Mouse (Mus musculus) adrenal gland, adult 18-20 months (tissue): ENCODE data around the gene Elob. TPM values are rescaled to one million over a fixed set of nuclear protein-coding genes. Genes with fewer than 3 reads are reported as not detected.

Experiments
- DNase-seq, 2 experiments: peaks; one replicate each; pipeline ENCODE4 v3.0.0; 2021 to 2022; ENCODE audit warnings: low spot score in 2 of 2
- microRNA-seq, 2 experiments: library from miRNA; unstranded; fragments of <30 nt; microRNA quantifications; one replicate each; pipeline ENCODE4 v1.2.0; 2021; ENCODE audit warnings: borderline number of aligned reads in 2 of 2
- total RNA-seq, 2 experiments: library from RNA; stranded (reverse); gene quantifications; 1 replicate in 1 of 2; 2 replicates in 1 of 2; pipeline ENCODE4 v1.2.3; 2021

Elob gene
- total RNA-seq, 2 experiments from 2014 or later: 352 to 413 TPM

DNA sequence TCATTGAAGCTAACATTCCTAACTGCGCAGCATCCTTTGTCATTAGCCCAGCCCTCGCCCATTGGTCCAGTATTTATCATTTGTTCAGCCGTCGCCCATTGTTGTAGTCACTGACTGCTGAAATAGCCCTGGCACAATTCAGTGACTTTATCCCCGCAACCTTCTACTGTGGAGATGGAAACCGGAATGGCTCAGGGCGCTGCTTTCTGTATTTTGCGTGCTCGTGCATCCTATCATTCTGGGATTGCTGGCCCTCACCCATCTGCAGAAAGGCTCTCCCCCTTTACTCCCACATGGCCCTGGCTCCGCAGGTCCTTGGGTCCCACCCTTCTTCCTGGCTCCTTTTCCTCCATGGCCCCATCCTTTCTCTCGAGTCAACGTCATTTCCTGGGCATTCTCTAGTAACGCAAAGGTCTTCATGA lies 42.4 kb downstream of the Elob start:
- DNase-seq: peak in 1 of 2 experiments; percentile 22

GRCm38 (mm10) chr17:23785561-23786471 lies 43.1 kb downstream of the Elob start, which contains the start of gene Flywch2:
Gene Flywch2 (minus strand): TSS chr17:23786081.
- DNase-seq: peak; percentile 60 to 67

GRCm38 (mm10) chr17:23783352-23783751 lies 45.6 kb downstream of the Elob start:
- no peak for DNase-seq

GRCm38 (mm10) chr17:23778447-23778846 lies 50.5 kb downstream of the Elob start:
- no peak for DNase-seq

DNA sequence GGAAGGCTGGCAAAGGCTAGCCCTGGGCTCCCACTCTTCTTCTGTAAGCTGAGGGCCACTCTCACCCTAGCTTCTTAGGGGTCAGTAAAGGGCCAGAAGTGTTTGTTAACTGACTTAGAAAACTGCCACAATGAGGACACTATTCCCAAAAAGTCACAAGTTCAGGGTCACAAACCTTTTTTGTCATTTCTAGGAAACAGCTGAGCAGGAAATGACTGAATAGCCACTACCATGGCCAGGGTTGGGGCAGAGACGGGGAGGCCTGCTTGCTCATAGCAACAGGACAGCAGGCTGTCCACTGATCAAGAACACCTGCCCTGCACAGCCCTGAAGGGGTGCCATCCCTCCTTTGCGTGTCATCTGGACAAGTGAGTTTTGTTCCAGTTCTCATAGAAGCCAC lies 51.8 kb downstream of the Elob start:
- DNase-seq: no peak

DNA sequence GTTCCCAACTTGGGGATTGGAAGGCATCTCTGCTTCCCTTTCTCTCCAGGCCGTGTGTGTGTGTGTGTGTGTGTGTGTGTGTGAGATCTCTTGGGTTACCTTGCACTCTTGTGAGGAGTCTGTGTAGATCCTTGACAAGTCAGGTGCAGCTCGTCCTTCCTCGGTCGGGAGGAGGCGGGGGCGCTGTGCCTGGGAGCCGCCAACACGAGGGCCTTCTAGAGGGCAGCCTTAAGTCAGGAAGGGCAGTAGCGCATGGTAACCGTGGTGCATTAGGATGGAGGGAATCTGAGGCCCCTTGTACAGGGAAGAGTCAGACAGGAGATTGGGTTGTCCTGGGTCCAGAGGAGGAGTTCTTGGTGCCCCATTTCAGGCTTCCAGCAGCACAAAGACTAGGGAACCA lies 52.7 kb downstream of the Elob start:
- no peak for DNase-seq

Small RNAs within 50 kb of the gene (microRNA-seq; reads per million reads assigned to microRNA genes)
- gene Mir5125: 1.9 to 2.4 reads per million in 2 experiments

Other genes starting within 250 kb of the Elob start
- gene Zfp13, start 229.6 kb downstream of the Elob start, total RNA-seq: 1 to 10 TPM; 6.2 to 6.3 TPM
- not detected for gene Zscan10, start 228.3 kb downstream of the Elob start, total RNA-seq
- under 1 TPM; 0.10 TPM for gene Mmp25, start 183.9 kb downstream of the Elob start, total RNA-seq
- gene Bicdl2, start 168.6 kb downstream of the Elob start, total RNA-seq: not detected
- 100 to 1,000 TPM; 153 to 154 TPM for gene Hcfc1r1, start 155.5 kb downstream of the Elob start, total RNA-seq
- 10 to 100 TPM; 23.1 to 23.3 TPM for gene Thoc6, start 155.3 kb downstream of the Elob start, total RNA-seq
- 100 to 1,000 TPM; 224 to 359 TPM for gene Tnfrsf12a, start 151.7 kb downstream of the Elob start, total RNA-seq
- gene Cldn6, start 149.9 kb downstream of the Elob start, total RNA-seq: not detected
- gene Cldn9, start 145.1 kb downstream of the Elob start, total RNA-seq: not detected
- 1 to 10 TPM; 2.2 to 6.7 TPM for gene 1520401A03Rik, start 106.4 kb downstream of the Elob start, total RNA-seq
- gene Pkmyt1, start 102.8 kb downstream of the Elob start, total RNA-seq: 1 to 10 TPM; 2.1 to 2.4 TPM
- gene Paqr4, start 88.3 kb downstream of the Elob start, total RNA-seq: 10 to 100 TPM in 1 of 2 experiments, 1 to 10 TPM in 1; 8.5 to 12.7 TPM
- gene Kremen2, start 83.3 kb downstream of the Elob start, total RNA-seq: under 1 TPM in 1 of 2 experiments, not detected in 1; 0.13 TPM
- 10 to 100 TPM; 72.5 to 89.3 TPM for gene Flywch1, start 57.5 kb downstream of the Elob start, total RNA-seq
- gene Flywch2, start 43.1 kb downstream of the Elob start, total RNA-seq: 10 to 100 TPM in 1 of 2 experiments, 1 to 10 TPM in 1; 8.2 to 10.9 TPM
- gene Srrm2, start 38.6 kb downstream of the Elob start, total RNA-seq: 100 to 1,000 TPM; 480 to 746 TPM
- gene Prss33, start 6.9 kb upstream of the Elob start, total RNA-seq: not detected
- not detected for gene Prss32, start 14.7 kb upstream of the Elob start, total RNA-seq
- under 1 TPM; 0.60 to 0.74 TPM for gene Prss41, start 15.0 kb upstream of the Elob start, total RNA-seq
- gene Prss21, start 38.9 kb upstream of the Elob start, total RNA-seq: not detected
- gene Dcpp1, start 51.7 kb upstream of the Elob start, total RNA-seq: not detected
- not detected for gene Dcpp2, start 51.7 kb upstream of the Elob start, total RNA-seq
- not detected for gene Dcpp3, start 88.3 kb upstream of the Elob start, total RNA-seq
- not detected for gene Sbp, start 112.5 kb upstream of the Elob start, total RNA-seq
- gene Sbpl, start 126.1 kb upstream of the Elob start, total RNA-seq: not detected
- gene Prss30, start 151.4 kb upstream of the Elob start, total RNA-seq: under 1 TPM in 1 of 2 experiments, not detected in 1; 0.64 TPM
- not detected for gene Prss22, start 169.0 kb upstream of the Elob start, total RNA-seq
- gene Prss27, start 209.0 kb upstream of the Elob start, total RNA-seq: 1 to 10 TPM in 1 of 2 experiments, under 1 TPM in 1; 0.23 to 1.3 TPM
- gene Kctd5, start 244.3 kb upstream of the Elob start, total RNA-seq: 10 to 100 TPM; 11.1 to 12.2 TPM